Mouse (Mus musculus) macrophage (primary cell): Measurements from ENCODE around the gene Slc35b1. TPM values are rescaled to one million over a fixed set of nuclear protein-coding genes. Genes with fewer than 3 reads are reported as not detected.
"Not testable (repeated sequence)": the region's sequence is repeated elsewhere in the genome, so short reads cannot be mapped to it uniquely, and the experiment has no call there.

Experiments
- H3K27ac ChIP-seq: fragments of 350-480 bp; formaldehyde crosslinking; 2 replicates; pipeline ENCODE4 v1.9.0; 2021
- H3K36me3 ChIP-seq: fragments of 350-480 bp; formaldehyde crosslinking; 2 replicates; pipeline ENCODE4 v1.9.0; 2021; ENCODE audit errors: inconsistent target
- H3K4me3 ChIP-seq: fragments of 350-480 bp; formaldehyde crosslinking; 2 replicates; pipeline ENCODE4 v1.9.0; 2021; ENCODE audit errors: inconsistent target
- H3K79me2 ChIP-seq: fragments of 350-480 bp; formaldehyde crosslinking; 2 replicates; pipeline ENCODE4 v1.9.0; 2021; ENCODE audit errors: inconsistent target
- WGBS: methylation state at CpG from one replicate; pipeline ENCODE4 v1.1.7; 2026; ENCODE audit warnings: inconsistent platforms; ENCODE audit not compliant: missing documents; 5-methylcytosine and 5-hydroxymethylcytosine counted together
- polyA plus RNA-seq: library from polyadenylated mRNA; stranded (reverse); fragments of 250-400 nt; gene quantifications from 3 replicates; pipeline ENCODE4 v1.2.4, GENCODE M21; 2018; ENCODE audit warnings: inconsistent platforms

Slc35b1 gene
- polyA plus RNA-seq, 1 experiment from 2014 or later = 38.7 TPM

DNA sequence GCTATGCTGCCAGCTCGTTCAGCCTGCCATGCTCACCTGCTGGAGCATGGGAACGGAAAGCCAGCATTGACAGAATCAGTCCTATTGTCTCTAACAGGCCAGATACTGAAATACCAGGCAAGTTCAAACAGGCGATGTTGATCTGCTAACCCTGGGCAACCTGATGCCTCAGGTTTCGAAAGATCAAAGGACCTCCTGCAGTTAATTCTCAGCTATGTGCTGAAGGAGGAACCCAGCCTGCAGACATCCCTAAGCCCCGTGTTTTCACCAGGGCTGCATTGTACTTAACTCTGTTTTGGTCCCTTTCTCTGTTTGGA, 9.0 kb downstream of the Slc35b1 start:
- Histone ChIP-seq H3K36me3 (peaks cover 38% of the 10 kb centered on the region), H3K27ac (no peak overlapping the region), H3K79me2 (no peaks in the 10 kb centered on the region), H3K4me3 (no peak overlapping the region)
- WGBS = 75% methylated on average over 5 of the region's 5 CpGs

DNA sequence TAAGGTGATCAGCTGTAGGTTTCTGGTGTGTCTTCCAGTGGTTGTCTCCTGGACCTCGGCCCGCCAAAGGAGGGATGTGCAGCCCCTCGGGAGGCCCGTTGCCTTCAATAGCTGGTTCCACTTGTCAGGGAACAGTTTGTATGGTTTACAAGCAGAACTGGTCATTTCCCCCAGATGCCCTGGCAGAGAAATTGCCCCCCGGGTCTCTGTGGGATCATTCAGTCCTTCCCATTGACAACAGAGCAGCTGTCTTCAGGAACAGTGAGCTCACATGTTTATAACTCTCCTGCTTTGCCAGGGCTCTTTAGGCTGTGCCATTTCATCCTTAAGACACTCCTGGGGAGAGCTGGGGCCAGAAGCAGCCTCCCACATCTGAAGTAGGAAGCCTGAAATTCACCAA, 9.6 kb downstream of the Slc35b1 start:
- Histone ChIP-seq H3K4me3 (no peak overlapping the region), H3K27ac (no peak overlapping the region), H3K79me2 (no peaks in the 10 kb centered on the region), H3K36me3 (peaks cover 33% of the 10 kb centered on the region)
- 69% methylated on average over 5 of the region's 5 CpGs for WGBS

DNA sequence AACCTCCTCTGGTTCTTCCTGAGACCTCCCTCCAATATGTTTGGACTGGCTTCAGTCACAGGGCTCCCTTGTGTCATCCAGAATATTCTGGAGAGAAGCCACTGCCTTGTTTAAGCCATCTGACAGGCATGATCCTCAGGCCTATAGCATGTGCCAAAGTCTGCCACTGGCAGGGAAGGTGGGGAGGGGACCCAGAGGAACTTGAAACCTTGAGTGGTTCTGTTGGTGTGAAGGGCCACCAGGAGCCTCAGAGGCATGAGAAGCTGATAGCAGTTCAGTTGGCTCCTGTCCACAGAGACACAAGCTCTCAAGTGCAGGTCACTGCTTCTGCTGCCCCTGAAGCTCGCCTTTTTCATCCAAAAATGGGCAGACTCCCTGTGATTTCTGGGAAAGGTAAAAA, 12.1 kb downstream of the Slc35b1 start:
- 75% methylated on average over 1 of the region's 1 CpGs for WGBS
- peaks cover 10% of the 10 kb centered on the region; the same call in 1 of the 2 replicates for H3K36me3 ChIP-seq

DNA sequence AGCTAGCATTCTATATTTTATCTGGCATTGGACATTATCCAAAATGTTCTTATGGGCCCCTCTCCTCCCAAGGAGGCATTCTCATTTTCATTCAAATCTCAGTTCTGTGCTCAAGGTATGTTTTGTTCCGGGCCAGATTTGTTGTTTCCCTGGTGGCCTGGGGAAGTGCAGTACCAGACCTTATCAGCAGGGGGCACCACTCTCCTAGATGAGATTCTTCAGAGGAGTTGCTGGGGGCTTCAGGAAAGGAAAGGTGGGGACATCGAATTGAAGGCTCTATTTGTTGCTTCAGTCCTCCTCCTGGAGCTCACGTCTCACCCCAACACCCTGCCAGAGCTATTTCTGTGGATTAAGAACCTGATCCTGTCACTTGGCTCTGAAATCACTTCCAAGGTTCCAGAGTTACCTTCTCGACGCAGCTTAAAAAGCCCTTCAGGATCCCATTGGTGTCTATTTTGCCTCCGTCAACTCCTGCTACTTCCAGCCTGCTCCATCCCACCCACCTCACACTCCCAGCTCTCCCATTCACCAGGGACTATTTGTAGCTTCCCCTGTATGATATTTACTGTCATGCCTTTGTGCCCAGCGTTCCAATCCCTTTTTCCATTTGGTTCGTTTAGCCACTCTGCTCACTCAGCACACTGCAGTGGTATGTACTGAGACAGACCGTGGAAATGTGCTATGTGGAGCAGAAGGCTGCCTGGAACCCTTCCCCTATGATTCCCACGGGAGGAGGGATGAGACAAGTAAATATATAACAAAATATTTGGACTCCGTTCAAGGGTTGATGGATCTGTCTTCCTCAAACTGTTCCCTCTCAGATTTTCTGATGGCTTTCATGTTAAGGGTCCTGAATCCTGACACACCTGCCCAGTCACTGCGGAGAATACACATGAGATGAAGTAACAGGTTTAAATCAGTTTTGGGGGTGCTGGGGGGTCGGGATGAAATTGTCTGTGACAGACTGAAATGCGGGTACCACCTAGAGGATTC, 13.6 kb downstream of the Slc35b1 start:
- Histone ChIP-seq H3K36me3 (no peaks in the 10 kb centered on the region), H3K79me2 (no peaks in the 10 kb centered on the region), H3K27ac (no peak overlapping the region), H3K4me3 (no peak overlapping the region)
- WGBS = 66% methylated on average over 14 of the region's 14 CpGs

More for the DNA sequence above, 12.1 kb downstream of the Slc35b1 start:
- Histone ChIP-seq H3K4me3 (no peak overlapping the region), H3K27ac (no peak overlapping the region), H3K79me2 (no peaks in the 10 kb centered on the region)

DNA sequence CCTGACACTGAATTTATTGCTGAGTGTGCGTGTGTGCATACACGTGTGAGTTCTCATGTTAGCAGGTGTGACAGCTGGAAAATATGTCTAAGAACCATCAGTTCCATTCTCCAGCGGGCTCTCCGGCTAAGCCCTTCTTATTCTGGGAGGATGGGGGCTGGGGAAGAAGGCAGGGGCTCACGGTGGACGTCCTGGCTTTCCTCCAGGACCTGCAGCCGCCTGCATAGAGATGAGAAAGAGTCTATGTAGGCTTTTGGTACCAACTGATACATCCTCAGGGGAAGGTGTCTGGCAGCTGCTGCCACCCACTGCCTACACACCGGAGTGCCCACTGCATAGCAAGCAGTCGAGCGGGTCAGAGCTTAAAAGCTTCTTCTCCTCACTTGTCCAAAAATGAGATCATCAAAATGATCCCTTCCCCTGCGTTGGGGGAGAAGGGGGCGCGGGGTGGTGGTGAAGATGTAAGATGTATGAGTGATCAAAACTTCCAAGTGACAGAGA, 15.1 kb downstream of the Slc35b1 start:
- Histone ChIP-seq H3K36me3 (no peaks in the 10 kb centered on the region), H3K79me2 (no peaks in the 10 kb centered on the region), H3K27ac (no peak overlapping the region), H3K4me3 (no peak overlapping the region)
- WGBS = 84% methylated on average over 13 of the region's 13 CpGs

DNA sequence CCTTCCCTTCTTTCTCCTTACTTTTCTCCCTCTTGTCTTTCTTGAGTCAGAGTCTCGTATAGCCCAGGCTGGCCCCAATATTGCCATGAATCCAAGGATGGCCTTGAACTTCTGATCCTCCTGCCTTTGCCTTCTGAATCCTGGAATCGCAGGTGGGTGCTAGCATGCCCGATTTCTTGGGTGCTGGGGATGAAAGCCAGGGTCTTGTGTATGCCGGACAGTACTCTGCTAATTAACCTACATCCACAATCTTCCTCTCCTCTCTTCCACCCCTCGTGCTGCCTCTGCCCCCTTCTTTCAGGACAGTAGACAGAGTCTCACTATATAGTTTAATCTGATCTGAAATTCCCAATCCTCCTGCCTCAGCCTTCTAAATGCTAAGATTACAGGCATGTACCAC, 17.1 kb downstream of the Slc35b1 start:
- Histone ChIP-seq H3K4me3 (no peak overlapping the region), H3K79me2 (no peaks in the 10 kb centered on the region), H3K27ac (no peak overlapping the region), H3K36me3 (no peaks in the 10 kb centered on the region)
- 96% methylated on average over 5 of the region's 5 CpGs for WGBS

DNA sequence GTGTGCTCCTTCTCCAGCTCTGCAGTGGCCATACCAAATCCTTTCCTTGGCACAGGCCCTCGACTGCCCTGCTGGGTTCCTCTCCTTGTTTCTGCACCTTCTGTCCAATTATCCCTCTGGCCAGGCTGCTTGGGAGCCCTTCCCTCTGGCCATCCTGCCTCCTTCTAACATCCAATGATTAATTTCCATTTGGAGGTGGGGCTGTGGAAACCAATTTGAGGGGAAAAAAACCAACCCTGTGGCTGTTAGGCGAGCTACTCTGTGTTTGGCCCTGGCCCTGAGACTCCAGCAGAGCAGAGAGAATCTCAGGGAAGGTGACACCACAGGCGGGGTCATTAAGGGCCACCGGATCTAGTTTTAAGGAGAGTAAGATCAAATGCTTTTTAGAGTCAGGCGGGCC, 17.7 kb downstream of the Slc35b1 start:
- Histone ChIP-seq H3K36me3 (no peaks in the 10 kb centered on the region), H3K4me3 (no peak overlapping the region), H3K79me2 (no peaks in the 10 kb centered on the region), H3K27ac (no peak overlapping the region)
- WGBS = 86% methylated on average over 4 of the region's 5 CpGs

DNA sequence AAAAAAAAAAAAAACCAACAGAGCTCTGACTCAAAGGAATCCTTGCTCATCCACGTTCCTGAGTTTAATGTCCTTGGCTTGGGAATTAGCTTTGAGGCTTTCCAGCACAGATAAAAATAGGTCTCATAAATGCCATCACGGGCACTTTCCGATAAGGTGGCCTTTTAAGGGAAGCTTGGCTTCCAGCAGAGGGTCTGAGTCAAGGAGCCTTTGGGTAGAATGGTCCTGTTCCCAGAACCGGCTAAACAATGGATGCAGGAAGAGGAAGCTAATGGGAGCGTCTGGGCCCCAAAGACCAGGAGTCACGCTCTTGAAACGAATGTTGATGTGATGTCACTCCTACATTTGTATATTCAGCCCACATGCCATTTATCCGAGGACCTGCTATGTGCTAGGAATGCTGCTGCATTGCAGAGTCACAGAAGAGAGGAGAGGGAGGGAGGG, 18.2 kb downstream of the Slc35b1 start:
- Histone ChIP-seq H3K27ac (no peak overlapping the region), H3K79me2 (no peaks in the 10 kb centered on the region), H3K36me3 (no peaks in the 10 kb centered on the region), H3K4me3 (no peak overlapping the region)
- 78% methylated on average over 8 of the region's 8 CpGs for WGBS

DNA sequence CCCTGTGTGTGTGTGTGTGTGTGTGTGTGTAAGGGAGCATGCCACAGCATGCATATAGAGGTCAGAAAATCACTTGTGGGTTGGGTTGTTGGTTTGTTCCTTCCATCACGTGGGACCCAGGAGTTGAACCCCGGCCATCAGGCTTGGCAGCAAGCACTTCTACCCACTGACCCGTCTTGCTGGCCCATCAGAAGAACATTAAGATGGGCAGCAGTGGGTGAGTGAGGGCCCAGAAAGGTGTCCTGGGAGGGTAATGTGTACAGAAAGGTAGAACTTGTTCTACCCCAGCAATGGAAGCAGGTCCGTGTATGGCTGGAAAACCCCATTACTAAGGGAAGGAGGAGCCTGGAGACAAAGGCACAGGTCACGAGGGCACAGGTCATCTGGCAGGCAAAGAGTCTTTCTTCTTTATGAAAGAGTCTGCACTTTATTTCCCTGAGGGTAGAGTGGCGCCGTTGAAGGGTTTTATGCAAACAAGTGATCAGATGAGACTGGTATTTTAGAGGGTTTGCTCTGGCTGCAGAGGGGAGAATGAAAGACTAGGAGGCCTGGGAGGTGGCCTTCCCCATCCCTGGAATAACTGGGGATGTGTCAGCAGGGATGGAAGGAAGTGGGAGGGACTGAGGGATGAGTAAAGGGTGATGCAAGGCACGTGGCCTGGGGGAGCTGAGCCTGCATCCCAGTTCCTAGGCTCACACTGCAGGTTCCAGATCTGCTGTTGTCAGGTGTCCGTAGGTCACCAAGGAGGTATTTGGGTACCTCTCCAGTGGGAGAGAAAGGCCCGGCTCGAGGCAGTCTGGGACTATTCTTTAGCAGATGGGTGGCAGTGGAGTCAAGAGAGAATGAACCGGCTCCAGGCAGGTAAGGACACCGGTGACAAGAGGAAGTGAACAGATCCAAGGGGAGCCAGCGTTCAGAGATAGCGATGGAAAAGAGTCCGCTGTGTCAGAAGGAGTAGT, 19.2 kb downstream of the Slc35b1 start:
- Histone ChIP-seq H3K79me2 (no peaks in the 10 kb centered on the region), H3K36me3 (no peaks in the 10 kb centered on the region), H3K27ac (no peak overlapping the region), H3K4me3 (no peak overlapping the region)
- 90% methylated on average over 16 of the region's 16 CpGs for WGBS

DNA sequence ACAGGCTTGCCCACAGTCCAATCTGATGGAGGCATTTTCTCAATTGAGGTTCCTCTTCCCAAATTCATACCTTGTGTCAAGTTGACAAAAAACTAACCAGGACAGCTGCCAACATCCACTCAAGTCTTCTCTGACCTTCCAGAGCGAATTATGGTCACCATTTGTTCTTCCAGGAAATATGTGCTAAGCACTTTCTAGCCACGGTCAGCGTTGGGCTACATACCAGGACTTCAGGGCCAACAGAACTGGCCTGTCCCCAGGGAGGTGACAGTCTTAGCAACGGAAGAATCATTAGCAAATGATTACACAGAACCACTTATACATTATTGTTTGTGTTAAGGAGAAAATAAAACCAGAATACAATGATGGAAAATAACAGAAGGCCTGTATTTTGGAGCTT, 21.3 kb downstream of the Slc35b1 start:
- no peak overlapping the region for H3K27ac ChIP-seq
- WGBS = 88% methylated on average over 4 of the region's 4 CpGs
- no peak overlapping the region for H3K4me3 ChIP-seq
- no peaks in the 10 kb centered on the region for H3K36me3 ChIP-seq
- no peaks in the 10 kb centered on the region for H3K79me2 ChIP-seq

DNA sequence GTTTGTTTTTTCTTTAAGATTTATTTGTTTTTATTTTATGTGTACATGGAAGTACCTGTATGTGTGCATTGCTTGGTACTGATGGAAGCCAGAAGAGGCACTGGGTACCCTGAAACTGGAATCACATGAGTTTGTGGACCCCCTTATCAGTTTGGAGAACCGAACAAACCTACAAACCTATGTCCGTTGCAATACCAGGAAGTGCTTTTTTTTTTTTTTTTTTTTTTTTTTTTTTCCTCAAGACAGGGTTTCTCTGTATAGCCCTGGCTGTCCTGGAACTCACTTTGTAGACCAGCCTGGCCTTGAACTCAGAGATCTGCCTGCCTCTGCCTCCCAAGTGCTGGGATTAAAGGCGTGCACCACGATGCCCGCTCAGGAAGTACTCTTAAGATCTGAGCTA, 21.9 kb downstream of the Slc35b1 start:
- H3K79me2 ChIP-seq, H3K4me3 ChIP-seq, H3K36me3 ChIP-seq, H3K27ac ChIP-seq: not testable (repeated sequence)
- 50% methylated on average over 1 of the region's 5 CpGs for WGBS

DNA sequence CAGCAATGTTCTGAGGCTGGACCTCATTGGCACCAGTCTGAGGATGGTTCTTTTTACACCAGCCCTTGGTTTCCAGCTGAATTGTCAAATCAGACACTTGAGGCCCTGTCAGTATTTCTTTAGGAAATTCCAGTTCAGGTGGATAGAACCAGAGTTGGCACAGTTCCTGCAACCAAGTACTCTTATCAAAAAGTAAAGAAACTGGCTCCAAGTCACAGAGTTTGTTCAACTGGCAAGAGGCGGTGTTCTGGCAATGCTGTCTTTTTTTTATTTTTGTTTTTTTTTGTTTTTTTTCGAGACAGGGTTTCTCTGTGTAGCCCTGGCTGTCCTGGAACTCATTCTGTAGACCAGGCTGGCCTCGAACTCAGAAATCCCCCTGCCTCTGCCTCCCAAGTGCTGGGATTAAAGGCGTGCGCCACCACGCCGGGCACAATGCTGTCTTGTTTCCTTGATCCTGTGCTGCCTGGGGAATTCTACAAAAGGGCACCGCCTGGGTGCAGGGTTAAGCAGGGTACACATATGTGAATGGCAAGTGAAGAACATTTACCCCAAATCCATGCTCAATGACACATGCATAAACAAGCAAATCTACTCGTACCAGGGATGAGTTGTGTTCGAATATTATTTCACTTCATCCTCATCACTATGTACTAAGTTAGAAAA, 25.1 kb downstream of the Slc35b1 start:
- Histone ChIP-seq H3K79me2 (no peaks in the 10 kb centered on the region), H3K4me3 (no peak overlapping the region), H3K27ac (no peak overlapping the region), H3K36me3 (no peaks in the 10 kb centered on the region)
- WGBS = 90% methylated on average over 10 of the region's 10 CpGs

DNA sequence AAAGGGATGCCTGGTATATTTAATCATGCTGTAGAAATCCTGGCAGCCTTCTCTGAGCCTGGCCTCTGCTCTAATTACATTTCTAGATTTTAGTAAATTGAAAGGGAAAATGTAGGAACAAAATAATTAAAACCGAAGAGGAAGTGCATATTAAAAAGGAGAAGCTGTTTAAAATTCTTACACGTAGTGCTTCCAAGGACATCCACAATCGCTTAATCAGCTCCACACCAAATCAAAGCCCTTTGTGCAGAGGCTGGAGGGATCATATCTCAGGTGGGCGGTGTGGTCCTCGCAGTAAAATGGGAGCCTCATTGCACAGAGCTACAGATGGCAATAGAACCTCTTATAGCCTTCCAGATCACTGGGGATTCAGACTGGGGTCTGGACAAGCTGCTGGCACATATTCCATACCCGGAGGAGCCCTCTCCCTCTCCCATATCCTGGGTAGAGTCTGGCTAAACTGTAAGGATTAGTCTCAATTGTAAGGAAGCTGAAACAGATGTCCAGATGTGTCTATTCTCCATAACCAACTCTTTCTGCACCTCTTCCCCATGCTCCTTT, 27.0 kb downstream of the Slc35b1 start:
- H3K27ac ChIP-seq = peak overlapping the region; percentile 34; the same call in 1 of the 2 replicates

DNA sequence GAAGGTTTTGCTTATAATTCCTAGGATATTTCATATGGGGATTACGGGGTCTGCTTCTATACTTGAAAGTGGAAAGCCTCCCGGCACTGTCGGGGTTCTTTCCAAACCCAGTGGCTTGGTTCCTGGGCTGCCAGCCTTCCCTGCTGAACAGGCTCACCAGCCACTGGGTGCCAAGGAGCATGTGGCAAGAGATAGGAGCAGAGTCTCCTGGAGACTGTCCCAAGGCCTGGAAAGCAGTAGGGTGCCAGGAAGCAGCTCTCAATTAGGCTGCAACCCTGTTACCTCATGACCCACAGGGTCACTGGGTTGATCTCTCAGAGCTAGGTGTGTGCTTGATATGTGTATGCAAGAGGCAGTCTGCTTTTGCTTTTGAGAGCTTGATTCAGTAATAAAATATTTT, 28.1 kb downstream of the Slc35b1 start:
- H3K27ac ChIP-seq = peak overlapping the region; percentile 69; the same call in 1 of the 2 replicates
- WGBS = 95% methylated on average over 3 of the region's 3 CpGs
- no peak overlapping the region for H3K4me3 ChIP-seq
- peaks cover 22% of the 10 kb centered on the region for H3K79me2 ChIP-seq
- H3K36me3 ChIP-seq = no peaks in the 10 kb centered on the region

More for the DNA sequence above, 27.0 kb downstream of the Slc35b1 start:
- H3K36me3 ChIP-seq = no peaks in the 10 kb centered on the region
- H3K79me2 ChIP-seq = peaks cover 11% of the 10 kb centered on the region
- H3K4me3 ChIP-seq = no peak overlapping the region
- 34% methylated on average over 6 of the region's 6 CpGs for WGBS
